Mouse (Mus musculus) intestine, embryonic 14.5 days (tissue): ENCODE results near the gene E330009J07Rik. TPM values are rescaled to one million over a fixed set of nuclear protein-coding genes. Genes with fewer than 3 reads are reported as not detected.

Experiments
- ATAC-seq: fragments of 200-750 bp; cut with Nextera tagmentation; replicated peaks from 2 replicates; pipeline ENCODE4 v1.8.0; 2017; ENCODE audit warnings: low read depth, moderate number of reproducible peaks, moderate TSS enrichment, moderate library complexity; ENCODE audit not compliant: low FRiP score, low TSS enrichment
- DNase-seq: peaks from one replicate; pipeline ENCODE4 v3.0.0-alpha.2; 2018; ENCODE audit warnings: low spot score
- H3K27ac ChIP-seq: fragments of 300-500 bp; sonication (generic); 2 replicates; pipeline ENCODE4 v1.5.1; 2014; ENCODE audit warnings: low read depth, mild to moderate bottlenecking, control low read depth
- H3K27me3 ChIP-seq: fragments of 300-500 bp; sonication (generic); replicated peaks from 2 replicates; pipeline ENCODE4 v1.6.1; 2014; ENCODE audit warnings: low read length, control low read depth; ENCODE audit not compliant: control insufficient read depth, insufficient read depth
- H3K36me3 ChIP-seq: fragments of 300-500 bp; sonication (generic); 2 replicates; pipeline ENCODE4 v1.6.1; 2014; ENCODE audit warnings: low read length, control low read depth; ENCODE audit not compliant: control insufficient read depth, insufficient read depth
- H3K4me1 ChIP-seq: fragments of 300-500 bp; sonication (generic); replicated peaks from 2 replicates; pipeline ENCODE4 v1.6.1; 2014; ENCODE audit warnings: low read length, control low read depth, mixed read lengths; ENCODE audit not compliant: control insufficient read depth, insufficient read depth
- H3K4me2 ChIP-seq: fragments of 300-500 bp; sonication (generic); 2 replicates; pipeline ENCODE4 v1.6.1; 2014; ENCODE audit warnings: low read length
- H3K4me3 ChIP-seq: fragments of 300-500 bp; sonication (generic); 2 replicates; pipeline ENCODE4 v1.5.1; 2014; ENCODE audit warnings: low read depth, low read length, control low read depth, mixed read lengths
- H3K9ac ChIP-seq: fragments of 300-500 bp; sonication (generic); 2 replicates; pipeline ENCODE4 v1.6.1; 2014; ENCODE audit warnings: mild to moderate bottlenecking, low read length
- H3K9me3 ChIP-seq: fragments of 300-500 bp; sonication (generic); 2 replicates; pipeline ENCODE4 v1.6.1; 2016; ENCODE audit warnings: low read length, control low read depth; ENCODE audit not compliant: control insufficient read depth
- WGBS: fragments of 180-500 bp; shearing (Covaris S2); extraction: QIAGEN DNeasy Blood & Tissue Kit; methylation state at CpG from one replicate; pipeline ENCODE4 v1.1.7; 2014; 5-methylcytosine and 5-hydroxymethylcytosine counted together
- polyA plus RNA-seq: library from polyadenylated mRNA; unstranded; fragments of >200 nt; fragmentation: Nextera tagmentation; extraction: Ambion mirVana; gene quantifications from 2 replicates; pipeline ENCODE4 v1.2.1, GENCODE M21; 2014

E330009J07Rik gene
- polyA plus RNA-seq, 1 experiment from 2014 or later: 10.1 TPM

DNA sequence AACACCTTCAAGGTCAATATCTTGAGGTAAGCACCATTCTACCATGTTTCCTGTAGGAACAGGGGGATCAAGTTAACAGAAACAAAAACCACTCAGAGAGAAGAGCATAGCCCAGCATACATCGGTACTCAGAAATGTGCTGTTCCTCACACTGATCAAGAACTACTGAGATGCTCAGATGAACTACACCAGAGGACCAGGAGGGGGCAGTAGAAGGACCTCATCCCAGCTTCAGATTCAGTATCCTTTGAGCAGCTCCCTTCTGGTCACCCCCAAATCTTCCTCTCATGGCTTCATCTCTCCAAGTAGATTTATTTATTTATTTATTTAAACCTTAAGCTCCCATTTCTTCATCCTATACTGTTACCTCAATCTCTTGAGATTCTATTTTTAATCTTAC is 12.2 kb downstream of the E330009J07Rik start:
- ATAC-seq (no peak), DNase-seq (no peak)
- H3K27me3 ChIP-seq: no peaks in the 10 kb centered on the region
- H3K4me2 ChIP-seq: no peak overlapping the region
- no peak overlapping the region for H3K9ac ChIP-seq
- H3K27ac ChIP-seq: no peak overlapping the region
- 72% methylated on average over 1 of the region's 1 CpGs for WGBS
- no peaks in the 10 kb centered on the region for H3K4me1 ChIP-seq
- no peak overlapping the region for H3K4me3 ChIP-seq
- no peaks in the 10 kb centered on the region for H3K9me3 ChIP-seq
- H3K36me3 ChIP-seq: 0 out of 2 replicates have a peak, but pooled peaks cover 3% of the 10 kb centered on the region

DNA sequence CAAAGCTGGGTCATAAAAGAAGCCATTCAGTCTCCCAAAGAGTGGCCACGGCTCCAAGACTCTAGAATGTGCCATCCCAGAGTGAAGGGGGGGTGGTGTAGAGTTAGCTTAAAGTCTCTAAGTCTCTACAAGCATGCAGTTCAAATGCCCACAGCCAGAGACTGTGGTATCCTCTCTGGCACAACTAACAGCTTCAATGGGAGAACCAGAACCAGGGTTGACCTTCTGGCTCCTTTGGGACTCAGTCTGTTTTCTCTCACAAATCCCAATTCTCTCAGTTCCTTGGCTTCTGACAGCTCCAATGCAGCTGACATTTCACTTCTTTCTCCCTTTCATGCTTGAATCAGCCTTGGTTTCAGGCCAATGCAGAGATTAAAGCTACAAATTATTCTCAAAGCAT is 12.9 kb downstream of the E330009J07Rik start:
- H3K4me2 ChIP-seq: no peak overlapping the region
- H3K4me3 ChIP-seq: no peak overlapping the region
- H3K9ac ChIP-seq: no peak overlapping the region
- no peak overlapping the region for H3K27ac ChIP-seq
- DNase-seq: no peak
- peaks cover 3% of the 10 kb centered on the region; the same call in 1 of the 2 replicates for H3K36me3 ChIP-seq
- no peak for ATAC-seq
- no peaks in the 10 kb centered on the region for H3K27me3 ChIP-seq
- no peaks in the 10 kb centered on the region for H3K4me1 ChIP-seq
- no peaks in the 10 kb centered on the region for H3K9me3 ChIP-seq
- WGBS: 86% methylated on average over 1 of the region's 1 CpGs

DNA sequence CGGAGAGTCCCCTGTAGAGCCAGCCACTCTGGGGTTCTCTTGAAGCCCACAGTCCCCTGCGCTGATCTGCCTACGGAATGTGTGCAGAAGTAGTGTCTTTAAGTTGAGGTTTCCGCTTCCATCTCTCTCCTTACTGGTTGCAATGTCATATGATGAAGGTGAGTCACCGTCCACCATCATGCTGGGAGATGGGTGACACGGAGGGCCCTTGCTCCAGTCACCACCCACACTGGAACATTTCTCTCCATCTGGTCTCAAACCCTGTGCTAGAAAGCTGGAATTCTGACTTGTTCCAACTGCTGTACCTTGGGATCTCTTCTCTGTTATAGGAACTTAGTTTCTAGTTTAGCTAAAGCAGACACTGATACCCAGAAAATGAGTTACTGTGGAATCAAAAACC is 14.8 kb downstream of the E330009J07Rik start:
- no peaks in the 10 kb centered on the region for H3K4me1 ChIP-seq
- DNase-seq (no peak), ATAC-seq (no peak)
- H3K27me3 ChIP-seq: no peaks in the 10 kb centered on the region
- WGBS: 92% methylated on average over 6 of the region's 6 CpGs
- no peak overlapping the region for H3K27ac ChIP-seq
- H3K4me2 ChIP-seq: no peak overlapping the region
- H3K9ac ChIP-seq: no peak overlapping the region
- H3K36me3 ChIP-seq: peaks cover 3% of the 10 kb centered on the region; the same call in 1 of the 2 replicates
- H3K4me3 ChIP-seq: no peak overlapping the region
- no peaks in the 10 kb centered on the region for H3K9me3 ChIP-seq

DNA sequence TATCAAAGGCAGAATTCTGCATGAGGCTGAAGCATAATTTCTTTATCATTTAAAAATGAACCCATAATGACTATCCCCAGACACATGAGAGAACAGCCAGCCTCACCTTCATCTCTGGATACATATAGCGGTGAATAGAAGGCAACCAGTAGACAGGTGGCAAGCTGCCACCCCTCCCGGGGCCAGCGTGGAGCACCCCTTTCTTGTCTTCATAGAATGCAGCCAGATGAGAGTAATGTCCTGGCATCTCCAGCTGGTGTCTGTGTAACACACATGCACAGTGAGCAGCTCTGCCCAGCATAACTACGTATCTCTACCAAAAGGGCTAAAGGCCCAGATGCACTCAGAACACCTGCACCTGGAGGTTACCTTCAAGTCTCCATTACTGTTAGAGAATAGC is 17.5 kb downstream of the E330009J07Rik start:
- Histone ChIP-seq H3K27me3 (no peaks in the 10 kb centered on the region), H3K4me3 (no peak overlapping the region), H3K9me3 (no peaks in the 10 kb centered on the region), H3K4me2 (no peak overlapping the region), H3K36me3 (peaks cover 3% of the 10 kb centered on the region; the same call in 1 of the 2 replicates), H3K27ac (no peak overlapping the region), H3K9ac (no peak overlapping the region), H3K4me1 (no peaks in the 10 kb centered on the region)
- 94% methylated on average over 4 of the region's 4 CpGs for WGBS
- DNase-seq: no peak
- no peak for ATAC-seq

DNA sequence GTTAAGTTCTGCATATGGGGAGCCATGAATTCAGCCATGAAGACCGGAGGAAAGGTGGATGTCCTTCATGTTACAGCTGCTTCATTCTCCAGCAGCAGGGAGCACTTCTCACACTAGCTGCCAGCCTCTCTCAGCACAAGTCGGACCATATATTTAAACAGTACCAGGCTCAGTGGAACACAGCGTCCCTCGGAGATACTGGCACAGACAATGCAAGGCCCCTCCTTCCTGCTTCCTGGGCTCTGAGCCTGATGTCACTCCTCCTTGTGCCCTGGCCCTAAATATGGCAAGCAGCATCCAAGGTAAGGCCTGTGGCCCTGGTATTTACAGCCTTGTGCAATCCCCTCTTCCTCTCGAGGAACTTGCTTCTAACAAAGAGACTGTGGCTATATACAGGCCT is 20.1 kb downstream of the E330009J07Rik start:
- ATAC-seq (no peak), DNase-seq (no peak)
- Histone ChIP-seq H3K9me3 (no peaks in the 10 kb centered on the region), H3K4me3 (no peak overlapping the region), H3K36me3 (no peaks in the 10 kb centered on the region; the same call in 1 of the 2 replicates), H3K4me2 (no peak overlapping the region), H3K27me3 (no peaks in the 10 kb centered on the region), H3K4me1 (no peaks in the 10 kb centered on the region), H3K9ac (no peak overlapping the region), H3K27ac (no peak overlapping the region)
- 69% methylated on average over 5 of the region's 5 CpGs for WGBS

DNA sequence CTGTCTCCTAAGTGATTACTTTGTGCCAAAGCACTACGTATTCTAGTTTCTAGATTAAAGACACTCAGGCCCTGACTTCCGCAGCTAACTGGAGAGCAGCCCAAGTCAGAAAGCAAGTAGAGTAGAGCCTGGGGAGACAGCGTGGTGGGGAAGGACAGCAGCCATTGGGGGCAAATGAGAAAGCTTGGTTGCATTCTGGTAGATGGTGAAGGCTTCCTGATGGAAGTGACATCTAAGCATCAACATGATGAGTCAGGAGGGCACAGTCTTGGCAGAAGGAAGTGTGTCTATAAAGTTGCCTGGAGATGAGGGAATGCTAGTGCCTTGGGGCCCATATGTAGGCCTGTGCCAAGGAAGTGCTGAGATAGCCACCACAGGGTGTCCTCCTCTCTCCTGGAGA is 22.4 kb downstream of the E330009J07Rik start:
- no peaks in the 10 kb centered on the region for H3K9me3 ChIP-seq
- no peaks in the 10 kb centered on the region for H3K27me3 ChIP-seq
- H3K4me2 ChIP-seq: no peak overlapping the region
- H3K4me1 ChIP-seq: no peaks in the 10 kb centered on the region
- H3K36me3 ChIP-seq: no peaks in the 10 kb centered on the region; the same call in 1 of the 2 replicates
- 95% methylated on average over 3 of the region's 3 CpGs for WGBS
- no peak for ATAC-seq
- no peak overlapping the region for H3K4me3 ChIP-seq
- H3K27ac ChIP-seq: no peak overlapping the region
- H3K9ac ChIP-seq: no peak overlapping the region
- DNase-seq: no peak

DNA sequence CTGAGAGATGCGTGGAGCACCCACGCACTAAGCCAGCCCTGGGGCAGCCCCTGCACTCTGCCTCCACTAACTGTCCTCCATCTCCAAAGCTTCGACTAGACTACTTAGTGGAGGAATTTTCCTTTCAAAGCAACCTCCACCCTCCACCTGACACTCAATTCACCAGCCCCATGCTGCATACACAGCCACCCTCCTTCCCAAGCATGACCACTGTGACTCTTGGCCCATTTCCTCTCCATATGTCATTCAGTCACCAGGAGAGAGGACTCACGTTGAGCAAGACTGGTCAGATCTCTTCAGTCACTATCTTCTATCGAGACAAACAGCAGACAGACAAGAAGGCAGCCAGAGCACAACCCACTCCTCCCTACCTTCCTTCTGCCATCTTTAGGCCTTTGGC is 22.9 kb downstream of the E330009J07Rik start:
- no peak overlapping the region for H3K27ac ChIP-seq
- no peak overlapping the region for H3K4me3 ChIP-seq
- no peaks in the 10 kb centered on the region for H3K27me3 ChIP-seq
- ATAC-seq (no peak), DNase-seq (no peak)
- no peaks in the 10 kb centered on the region; the same call in 1 of the 2 replicates for H3K36me3 ChIP-seq
- no peaks in the 10 kb centered on the region for H3K4me1 ChIP-seq
- H3K9me3 ChIP-seq: no peaks in the 10 kb centered on the region
- H3K9ac ChIP-seq: no peak overlapping the region
- H3K4me2 ChIP-seq: no peak overlapping the region
- 89% methylated on average over 5 of the region's 5 CpGs for WGBS

DNA sequence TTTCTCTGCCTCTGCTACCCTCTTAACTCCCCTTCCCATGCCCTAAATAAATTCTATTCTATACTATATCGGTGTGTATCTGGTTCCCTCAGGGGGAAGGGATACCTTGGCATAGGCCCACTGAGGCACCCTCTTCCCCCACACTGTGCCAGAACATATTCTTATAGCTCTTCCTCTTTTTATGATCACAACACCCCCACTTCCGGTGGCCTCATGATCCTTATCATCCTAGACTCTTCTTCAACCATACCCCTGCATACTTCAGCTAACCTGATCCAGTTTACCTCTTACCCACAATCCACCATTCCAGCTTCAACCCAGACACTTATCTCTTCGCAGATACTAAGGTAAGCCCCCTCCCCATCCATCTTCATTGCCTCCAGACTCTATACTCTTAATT is 24.9 kb downstream of the E330009J07Rik start:
- DNase-seq (no peak), ATAC-seq (no peak)
- Histone ChIP-seq H3K9ac (no peak overlapping the region), H3K27ac (no peak overlapping the region), H3K27me3 (no peaks in the 10 kb centered on the region), H3K36me3 (peaks cover 16% of the 10 kb centered on the region), H3K9me3 (no peaks in the 10 kb centered on the region), H3K4me2 (no peak overlapping the region), H3K4me3 (no peak overlapping the region), H3K4me1 (no peaks in the 10 kb centered on the region)
- 95% methylated on average over 3 of the region's 3 CpGs for WGBS

DNA sequence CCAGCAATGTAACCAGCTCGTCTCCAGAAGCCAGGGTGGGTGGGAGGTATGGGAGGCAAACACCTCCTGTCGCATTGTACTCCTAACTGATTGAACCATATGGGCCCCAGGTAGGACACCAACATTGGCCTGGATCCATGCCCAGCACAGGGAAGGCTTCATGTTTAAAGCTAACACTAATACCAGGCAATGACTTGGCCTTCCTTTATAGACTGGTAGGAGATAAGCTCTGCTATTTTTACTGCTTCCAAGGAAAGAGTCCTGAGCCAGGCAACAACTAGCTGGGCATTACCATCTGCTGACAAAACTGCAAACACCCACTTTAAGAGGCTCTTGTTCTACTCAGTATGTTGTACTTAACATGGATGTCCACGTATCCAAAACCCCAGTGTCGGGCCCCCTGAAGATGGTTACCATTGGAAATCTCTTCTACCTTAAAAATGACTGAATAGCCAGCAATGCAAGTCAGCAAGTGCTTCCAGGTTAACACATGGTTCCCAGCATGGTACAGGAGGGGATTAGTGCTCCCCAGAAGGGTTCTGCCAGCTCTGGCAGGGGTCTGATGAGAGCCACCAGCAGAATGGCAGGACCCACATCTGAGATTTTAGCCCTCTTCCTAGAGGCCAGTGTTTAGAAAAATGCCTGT is 32.2 kb downstream of the E330009J07Rik start:
- Histone ChIP-seq H3K4me3 (no peak overlapping the region), H3K36me3 (peaks cover 64% of the 10 kb centered on the region), H3K27ac (no peak overlapping the region), H3K4me1 (no peaks in the 10 kb centered on the region), H3K4me2 (no peak overlapping the region), H3K9ac (no peak overlapping the region), H3K27me3 (no peaks in the 10 kb centered on the region), H3K9me3 (no peaks in the 10 kb centered on the region)
- DNase-seq: peak; percentile 43
- ATAC-seq: no peak
- WGBS: 88% methylated on average over 4 of the region's 4 CpGs
